8 mouse cellular contexts compared by ENCODE assay signal in the genomic region with DNA sequence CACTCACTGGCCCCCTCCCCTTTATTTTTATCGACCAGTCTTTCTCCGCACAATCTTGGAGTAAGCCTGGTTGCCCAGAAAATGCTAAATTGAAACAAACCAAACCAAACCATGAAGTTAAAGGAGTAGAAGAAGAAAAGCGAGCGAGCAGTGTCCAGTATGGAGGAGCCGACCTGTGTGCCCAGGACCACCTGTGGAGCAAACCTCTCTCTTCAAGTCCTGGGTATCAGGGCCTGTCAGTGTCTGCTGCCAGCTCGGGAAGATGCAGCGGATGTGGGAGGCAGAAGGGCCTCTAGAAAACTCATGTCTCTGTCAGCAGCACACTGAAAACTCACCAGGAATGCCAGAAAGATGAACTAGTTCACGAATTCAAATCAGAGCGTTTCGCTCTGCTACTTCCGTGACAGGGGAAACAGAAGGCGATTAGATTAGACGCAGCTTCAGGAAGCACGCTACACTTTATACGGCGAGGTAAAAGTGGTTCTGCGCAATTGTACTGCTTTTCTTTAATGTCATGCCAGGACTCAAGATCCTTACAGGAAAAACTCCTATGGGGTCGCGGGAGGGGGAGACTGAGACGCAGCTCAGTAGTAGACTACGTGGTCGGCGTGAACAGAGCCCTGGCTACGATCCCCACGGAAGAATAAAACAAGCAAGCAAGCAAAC. TPM values are rescaled to one million over a fixed set of nuclear protein-coding genes. Genes with fewer than 3 reads are reported as not detected.
DNase-seq lines count a peak whose midpoint lies in the region; ATAC-seq lines count a peak whose summit lies in the region.

No protein-coding gene starts in this region.

- peak; percentile 28 to 37 for DNase-seq in cerebellum, postnatal 14 days
- no peak for DNase-seq in cerebellum, adult 11-12 months
- DNase-seq in A20 (ENCODE audit: low read depth, low spot score) = peak; percentile 48
- peak; percentile 22 for DNase-seq in thymus, postnatal 25 days
- DNase-seq in spleen, postnatal 10 days (ENCODE audit: low spot score in 2 of 2) = no peak

- peaks cover 46% of the 10 kb centered on the region for H3K4me1 ChIP-seq in embryonic facial prominence, embryonic 12.5 days
- peaks cover 16% of the 10 kb centered on the region for H3K4me1 ChIP-seq in hindbrain, embryonic 16.5 days (ENCODE audit: control insufficient read depth, insufficient read depth, low read depth, low read length)
- H3K4me1 ChIP-seq in megakaryocyte, embryonic 14.5 days = peaks cover 68% of the 10 kb centered on the region

- no peaks in the 10 kb centered on the region for H3K9me3 ChIP-seq in embryonic facial prominence, embryonic 12.5 days
- H3K9me3 ChIP-seq in hindbrain, embryonic 16.5 days (ENCODE audit: control insufficient read depth, low read length) = no peaks in the 10 kb centered on the region
- H3K9me3 ChIP-seq in megakaryocyte, embryonic 14.5 days = no peaks in the 10 kb centered on the region

- peak overlapping the region; percentile 42; the same call in 1 of the 2 replicates for H3K27ac ChIP-seq in embryonic facial prominence, embryonic 12.5 days
- H3K27ac ChIP-seq in hindbrain, embryonic 16.5 days (ENCODE audit: low read depth, low read length) = no peak overlapping the region

- 4% methylated on average over 25 of the region's 25 CpGs for WGBS in embryonic facial prominence, embryonic 12.5 days
- WGBS in hindbrain, embryonic 16.5 days = 6% methylated on average over 25 of the region's 25 CpGs

- H3K36me3 ChIP-seq in embryonic facial prominence, embryonic 12.5 days = no peaks in the 10 kb centered on the region
- no peaks in the 10 kb centered on the region for H3K36me3 ChIP-seq in hindbrain, embryonic 16.5 days (ENCODE audit: control insufficient read depth, insufficient read depth, low read length)
- no peaks in the 10 kb centered on the region for H3K36me3 ChIP-seq in megakaryocyte, embryonic 14.5 days (replicated peaks; ENCODE audit: low read length)

- 0 out of 2 replicates have a peak overlapping the region, but pooled peaks have one; percentile 36 for H3K9ac ChIP-seq in embryonic facial prominence, embryonic 12.5 days
- peak overlapping the region; percentile 46 for H3K9ac ChIP-seq in hindbrain, embryonic 16.5 days (ENCODE audit: low read depth, low read length)

- H3K27me3 ChIP-seq in embryonic facial prominence, embryonic 12.5 days = peaks cover 16% of the 10 kb centered on the region
- H3K27me3 ChIP-seq in hindbrain, embryonic 16.5 days (replicated peaks; ENCODE audit: control insufficient read depth, insufficient read depth, low read length) = peaks cover 6% of the 10 kb centered on the region; the same call in 1 of the 2 replicates
- H3K27me3 ChIP-seq in megakaryocyte, embryonic 14.5 days (replicated peaks) = peaks cover 46% of the 10 kb centered on the region

- peak overlapping the region; percentile 44 for H3K4me3 ChIP-seq in embryonic facial prominence, embryonic 12.5 days
- peak overlapping the region; percentile 42 for H3K4me3 ChIP-seq in hindbrain, embryonic 16.5 days (ENCODE audit: low read length)
- peak overlapping the region; percentile 90 for H3K4me3 ChIP-seq in megakaryocyte, embryonic 14.5 days (replicated peaks)

- peak overlapping the region; percentile 92 for H3K4me2 ChIP-seq in embryonic facial prominence, embryonic 12.5 days (replicated peaks)
- peak overlapping the region; percentile 79 for H3K4me2 ChIP-seq in hindbrain, embryonic 16.5 days (ENCODE audit: low read length)

- ATAC-seq in embryonic facial prominence, embryonic 12.5 days (ENCODE audit: insufficient number of reproducible peaks, insufficient read depth, low FRiP score, low TSS enrichment) = no peak
- peak; percentile 38 for ATAC-seq in hindbrain, embryonic 16.5 days

RNA-seq across cellular contexts. Expression of a gene that starts 45.2 kb away (rescaled TPM):
- polyA plus RNA-seq in embryonic facial prominence, embryonic 12.5 days (2016; fragmentation: Nextera tagmentation; extraction: Ambion mirVana) = 15.5 and 17.0 TPM in 2 replicates
- 14.3 and 15.5 TPM in 2 replicates for polyA plus RNA-seq in hindbrain, embryonic 16.5 days (2015; fragmentation: Nextera tagmentation; extraction: Ambion mirVana)
- 3.8 and 3.9 TPM in 2 replicates for polyA plus RNA-seq in megakaryocyte, embryonic 14.5 days (2012; ENCODE audit: insufficient read depth, low replicate concordance)

Comparison
In these comparisons a context has a peak if more than half of its experiments do, and no peak if none do; other contexts are left out.
1. DNase-seq: peak in cerebellum, postnatal 14 days (2 of 2), A20 (single experiment) and thymus, postnatal 25 days (single experiment); none in cerebellum, adult 11-12 months (single experiment) and spleen, postnatal 10 days (0 of 2).
2. Peak in every context shown above with its lines, with median percentiles within 50 percentile points of each other: H3K4me3 ChIP-seq.